Mouse (Mus musculus): ENCODE results near the gene Psmf1. TPM values are rescaled to one million over a fixed set of nuclear protein-coding genes. Genes with fewer than 3 reads are reported as not detected.

Psmf1 gene
- total and polyA plus RNA-seq, 3 experiments: 60.2 to 112 TPM; not detected in 1

DNA sequence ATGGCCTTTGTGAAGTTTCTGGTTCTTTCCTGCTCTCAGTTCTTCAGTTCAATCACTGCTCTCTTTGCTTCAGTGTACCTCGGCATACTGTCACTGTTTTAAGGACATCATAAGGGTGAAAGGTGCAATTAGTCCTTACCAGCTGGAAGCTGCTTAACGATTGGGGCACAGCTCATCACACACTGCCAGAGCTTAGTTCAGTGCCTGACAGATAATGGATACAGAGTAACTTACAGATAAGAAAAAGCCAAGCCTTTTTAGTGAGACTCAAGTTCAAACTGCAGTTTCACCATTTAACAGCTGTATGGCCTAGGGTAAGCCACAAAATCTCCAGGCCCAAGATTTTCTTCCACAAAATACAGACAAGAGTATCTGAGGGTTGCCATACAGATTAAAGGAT, 19.9 kb downstream of the Psmf1 start:
- no peak overlapping the region for H3K27ac ChIP-seq (ENCODE audit: control insufficient read depth, low read depth, low read length)
- no peak for DNase-seq (ENCODE audit: low read depth, low spot score)
- no peaks in the 10 kb centered on the region for H3K4me1 ChIP-seq (ENCODE audit: control insufficient read depth in 1 of 2, insufficient read depth in 2 of 2, low read length in 2 of 2)
- no peaks in the 10 kb centered on the region for H3K27me3 ChIP-seq (ENCODE audit: control insufficient read depth in 1 of 2, insufficient read depth in 2 of 2, low read length in 2 of 2)
- no peak overlapping the region for H3K4me3 ChIP-seq (ENCODE audit: control insufficient read depth in 1 of 2, insufficient read depth in 1 of 2, low read depth in 2 of 2, low read length in 2 of 2)
- H3K9ac ChIP-seq (ENCODE audit: control insufficient read depth, low read depth, low read length, poor library complexity, severe bottlenecking): no peak overlapping the region
- H3K36me3 ChIP-seq (ENCODE audit: control insufficient read depth in 1 of 2, insufficient read depth in 2 of 2, low read length in 2 of 2): peaks cover 0 to 55% of the 10 kb centered on the region in 2 experiments; a peak in 2 of 4 replicates
- no peaks in the 10 kb centered on the region for H3K9me3 ChIP-seq (replicated peaks; ENCODE audit: insufficient read depth, low read length)
- H3K79me2 ChIP-seq (ENCODE audit: control insufficient read depth, insufficient read depth, low read length, poor library complexity): no peaks in the 10 kb centered on the region
- TF ChIP-seq GABPA (IDR thresholded peaks at IDR 0.05; ENCODE audit: low read depth, low read length) (no peak), TCF12 (IDR thresholded peaks at IDR 0.05; ENCODE audit: low read depth, low read length) (no peak), ZC3H11A (IDR thresholded peaks at IDR 0.05; ENCODE audit: low read depth, low read length) (no peak), BHLHE40 (IDR thresholded peaks at IDR 0.05; ENCODE audit: borderline replicate concordance, low read depth, low read length) (no peak), HCFC1 (IDR thresholded peaks at IDR 0.05; ENCODE audit: low read depth, low read length) (no peak), MAFK (IDR thresholded peaks at IDR 0.05; ENCODE audit: borderline replicate concordance, low read depth, low read length) (no peak)

DNA sequence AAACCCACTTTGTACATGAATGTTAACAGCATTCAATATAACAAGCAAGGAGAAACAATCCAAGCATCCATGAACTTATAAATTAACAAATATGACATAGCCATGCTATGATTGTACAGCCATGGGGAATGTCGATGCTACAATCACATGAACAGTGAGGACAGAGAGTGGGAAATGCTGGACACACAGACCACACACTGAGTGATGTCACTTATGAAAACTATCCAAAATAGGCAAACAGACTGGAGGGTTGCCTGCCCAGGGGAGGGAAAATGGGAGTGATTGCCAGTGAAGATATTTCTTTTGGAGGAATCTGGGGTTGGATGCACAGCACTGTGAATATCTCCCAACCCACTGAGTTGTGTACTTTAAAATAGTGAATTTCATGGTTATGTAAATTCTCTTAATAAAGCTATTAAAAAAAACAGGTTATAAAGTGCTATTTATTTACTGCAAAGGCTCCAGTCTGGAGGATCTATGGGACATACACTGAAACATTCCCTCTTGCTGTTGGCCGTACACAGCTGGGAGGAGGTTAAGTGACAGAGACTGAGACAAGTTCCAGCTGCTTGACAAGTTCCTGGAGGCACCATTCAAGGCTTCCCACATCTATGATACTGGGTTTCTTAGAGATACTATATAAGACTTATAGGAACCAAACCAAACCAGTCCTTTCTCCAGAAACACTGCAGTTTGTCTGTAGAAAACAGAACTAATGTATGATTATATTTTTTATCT, 27.5 kb downstream of the Psmf1 start:
- no peak for TF ChIP-seq MYC (IDR thresholded peaks at IDR 0.05; ENCODE audit: low read depth, low read length)
- no peak for TF ChIP-seq RCOR1 (IDR thresholded peaks at IDR 0.05; ENCODE audit: low read depth, low read length)
- no peak for TF ChIP-seq UBTF (IDR thresholded peaks at IDR 0.05; ENCODE audit: borderline replicate concordance, insufficient read depth, low read depth, low read length)
- no peak for TF ChIP-seq SMC3 (IDR thresholded peaks at IDR 0.05; ENCODE audit: low read depth, low read length)
- no peak for TF ChIP-seq MAFK (IDR thresholded peaks at IDR 0.05; ENCODE audit: borderline replicate concordance, low read depth, low read length)
- no peak for TF ChIP-seq CHD2 (IDR thresholded peaks at IDR 0.05; ENCODE audit: low read length)
- no peak for TF ChIP-seq NRF1 (IDR thresholded peaks at IDR 0.05; ENCODE audit: insufficient read depth, low read depth, low read length, poor library complexity, severe bottlenecking)
- TF ChIP-seq MXI1 (IDR thresholded peaks at IDR 0.05; ENCODE audit: low read depth, low read length): no peak
- no peak overlapping the region for H3K9ac ChIP-seq (ENCODE audit: control insufficient read depth, low read depth, low read length, poor library complexity, severe bottlenecking)
- no peak overlapping the region for H3K4me3 ChIP-seq (ENCODE audit: control insufficient read depth in 1 of 2, insufficient read depth in 1 of 2, low read depth in 2 of 2, low read length in 2 of 2)
- H3K27ac ChIP-seq (ENCODE audit: control insufficient read depth, low read depth, low read length): no peak overlapping the region
- no peak for DNase-seq (ENCODE audit: low read depth, low spot score)
- H3K36me3 ChIP-seq (ENCODE audit: control insufficient read depth in 1 of 2, insufficient read depth in 2 of 2, low read length in 2 of 2): peaks cover 0 to 5% of the 10 kb centered on the region in 2 experiments; a peak in 1 of 4 replicates
- H3K9me3 ChIP-seq (replicated peaks; ENCODE audit: insufficient read depth, low read length): no peaks in the 10 kb centered on the region
- H3K27me3 ChIP-seq (ENCODE audit: control insufficient read depth in 1 of 2, insufficient read depth in 2 of 2, low read length in 2 of 2): no peaks in the 10 kb centered on the region
- H3K4me1 ChIP-seq (ENCODE audit: control insufficient read depth in 1 of 2, insufficient read depth in 2 of 2, low read length in 2 of 2): no peaks in the 10 kb centered on the region
- no peaks in the 10 kb centered on the region for H3K79me2 ChIP-seq (ENCODE audit: control insufficient read depth, insufficient read depth, low read length, poor library complexity)

GRCm38 (mm10) chr2:151715526-151715925, 28.5 kb downstream of the Psmf1 start:
- H3K27me3 ChIP-seq (ENCODE audit: control insufficient read depth in 1 of 2, insufficient read depth in 2 of 2, low read length in 2 of 2): no peaks in the 10 kb centered on the region
- H3K79me2 ChIP-seq (ENCODE audit: control insufficient read depth, insufficient read depth, low read length, poor library complexity): no peaks in the 10 kb centered on the region
- H3K9ac ChIP-seq (ENCODE audit: control insufficient read depth, low read depth, low read length, poor library complexity, severe bottlenecking): no peak overlapping the region
- no peak overlapping the region for H3K4me3 ChIP-seq (ENCODE audit: control insufficient read depth in 1 of 2, insufficient read depth in 1 of 2, low read depth in 2 of 2, low read length in 2 of 2)
- TF ChIP-seq GABPA (IDR thresholded peaks at IDR 0.05; ENCODE audit: low read depth, low read length) (no peak), RAD21 (IDR thresholded peaks at IDR 0.05; ENCODE audit: low read depth, low read length) (no peak), MEF2A (IDR thresholded peaks at IDR 0.05; ENCODE audit: extremely low read depth, insufficient replicate concordance, low read depth, low read length, poor library complexity, severe bottlenecking) (no peak), CTCF (IDR thresholded peaks at IDR 0.05 in 2 of 3, conservative IDR thresholded peaks at IDR 0.05 in 1 of 3; ENCODE audit: control insufficient read depth in 1 of 3, insufficient read depth in 1 of 3, low read depth in 2 of 3, low read length in 3 of 3, poor library complexity in 1 of 3, severe bottlenecking in 1 of 3) (no peak), ZNF384 (IDR thresholded peaks at IDR 0.05; ENCODE audit: low read depth, low read length) (no peak), POLR2AphosphoS5 (IDR thresholded peaks at IDR 0.05; ENCODE audit: borderline replicate concordance, low read depth, low read length) (no peak), CHD1 (IDR thresholded peaks at IDR 0.05; ENCODE audit: low read depth, low read length) (no peak), E2F4 (IDR thresholded peaks at IDR 0.05; ENCODE audit: borderline replicate concordance, low read depth, low read length) (no peak), POLR2AphosphoS2 (IDR thresholded peaks at IDR 0.05; ENCODE audit: low read length) (no peak), MAFK (IDR thresholded peaks at IDR 0.05; ENCODE audit: borderline replicate concordance, low read depth, low read length) (no peak), NRF1 (IDR thresholded peaks at IDR 0.05; ENCODE audit: insufficient read depth, low read depth, low read length, poor library complexity, severe bottlenecking) (no peak), TCF12 (IDR thresholded peaks at IDR 0.05; ENCODE audit: low read depth, low read length) (no peak), ZC3H11A (IDR thresholded peaks at IDR 0.05; ENCODE audit: low read depth, low read length) (no peak)
- DNase-seq (ENCODE audit: low read depth, low spot score): no peak
- H3K4me1 ChIP-seq (ENCODE audit: control insufficient read depth in 1 of 2, insufficient read depth in 2 of 2, low read length in 2 of 2): no peaks in the 10 kb centered on the region
- H3K27ac ChIP-seq (ENCODE audit: control insufficient read depth, low read depth, low read length): no peak overlapping the region
- H3K9me3 ChIP-seq (replicated peaks; ENCODE audit: insufficient read depth, low read length): no peaks in the 10 kb centered on the region
- H3K36me3 ChIP-seq (ENCODE audit: control insufficient read depth in 1 of 2, insufficient read depth in 2 of 2, low read length in 2 of 2): no peaks in the 10 kb centered on the region; a peak in 1 of 4 replicates

All from MEL (cell line).